Mouse (Mus musculus): Measurements from ENCODE around the gene Safb.
"Not testable (repeated sequence)": the region's sequence is repeated elsewhere in the genome, so short reads cannot be mapped to it uniquely, and the experiment has no call there.

- not testable (repeated sequence) for TF ChIP-seq CTCF (IDR thresholded peaks at IDR 0.05; ENCODE audit: low read depth, low read length); POLR2A (IDR thresholded peaks at IDR 0.05; ENCODE audit: extremely low read depth, insufficient read depth, low read length)
Measured at GRCm38 (mm10) chr17:56613893-56614292, 29.3 kb downstream of the Safb start.

Measured in liver, adult 2 months (tissue).